Mouse (Mus musculus) C2C12 (cell line): ENCODE measurements around the gene Rpl26. TPM values are rescaled to one million over a fixed set of nuclear protein-coding genes. Genes with fewer than 3 reads are reported as not detected.

Experiments used
- H3K27me3 ChIP-seq: one replicate; pipeline ENCODE4 v1.6.1; 2011; ENCODE audit not compliant: control insufficient read depth, insufficient read depth, insufficient read length
- H3K36me3 ChIP-seq: one replicate; pipeline ENCODE4 v1.6.1; 2011; ENCODE audit not compliant: control insufficient read depth, insufficient read depth
- H3K4me3 ChIP-seq: one replicate; pipeline ENCODE4 v1.5.1; 2011; ENCODE audit warnings: mild to moderate bottlenecking, control low read depth; ENCODE audit not compliant: poor library complexity, insufficient read depth, severe bottlenecking
- H3K79me2 ChIP-seq: one replicate; pipeline ENCODE4 v1.6.1; 2011; ENCODE audit not compliant: control insufficient read depth, insufficient read depth
- H3K79me3 ChIP-seq: one replicate; pipeline ENCODE4 v1.6.1; 2011; ENCODE audit warnings: low read depth, control low read depth
- H3ac ChIP-seq: one replicate; pipeline ENCODE3; 2011; ENCODE audit warnings: low read depth; ENCODE audit not compliant: control insufficient read depth, insufficient read length
- CEBPB ChIP-seq: IDR thresholded peaks from one replicate; pipeline ENCODE4 v1.6.1; 2011; ENCODE audit warnings: low read depth, mild to moderate bottlenecking, control low read depth, moderate library complexity
- CTCF ChIP-seq: IDR thresholded peaks from one replicate; pipeline ENCODE4 v1.5.1; 2011; ENCODE audit not compliant: control insufficient read depth, insufficient read depth, insufficient read length
- FOSL1 ChIP-seq: IDR thresholded peaks from one replicate; pipeline ENCODE4 v1.8.0; 2011; ENCODE audit warnings: mild to moderate bottlenecking, low read length; ENCODE audit not compliant: poor library complexity, insufficient read depth, severe bottlenecking
- MAX ChIP-seq: IDR thresholded peaks from one replicate; pipeline ENCODE4 v1.6.1; 2011; ENCODE audit warnings: mild to moderate bottlenecking, control low read depth
- MYOD1 ChIP-seq: IDR thresholded peaks from one replicate; pipeline ENCODE4 v1.6.1; 2011; ENCODE audit warnings: low read depth; ENCODE audit not compliant: control insufficient read depth, insufficient read length
- MYOG ChIP-seq: IDR thresholded peaks from one replicate; pipeline ENCODE4 v1.6.1; 2011; ENCODE audit not compliant: control insufficient read depth, insufficient read length; ENCODE audit errors: extremely low read depth
- USF1 ChIP-seq: IDR thresholded peaks from one replicate; pipeline ENCODE4 v1.6.1; 2011; ENCODE audit warnings: low read depth, mild to moderate bottlenecking, control low read depth, moderate library complexity
- polyA plus RNA-seq: library from polyadenylated mRNA; unstranded; fragments of >200 nt; fragmentation: generic; extraction: Trizol; gene quantifications from one replicate; pipeline ENCODE4 v1.2.1, GENCODE M21; 2012; ENCODE audit warnings: missing spikeins

Rpl26 gene
- polyA plus RNA-seq, 1 experiment, result 625 TPM

DNA sequence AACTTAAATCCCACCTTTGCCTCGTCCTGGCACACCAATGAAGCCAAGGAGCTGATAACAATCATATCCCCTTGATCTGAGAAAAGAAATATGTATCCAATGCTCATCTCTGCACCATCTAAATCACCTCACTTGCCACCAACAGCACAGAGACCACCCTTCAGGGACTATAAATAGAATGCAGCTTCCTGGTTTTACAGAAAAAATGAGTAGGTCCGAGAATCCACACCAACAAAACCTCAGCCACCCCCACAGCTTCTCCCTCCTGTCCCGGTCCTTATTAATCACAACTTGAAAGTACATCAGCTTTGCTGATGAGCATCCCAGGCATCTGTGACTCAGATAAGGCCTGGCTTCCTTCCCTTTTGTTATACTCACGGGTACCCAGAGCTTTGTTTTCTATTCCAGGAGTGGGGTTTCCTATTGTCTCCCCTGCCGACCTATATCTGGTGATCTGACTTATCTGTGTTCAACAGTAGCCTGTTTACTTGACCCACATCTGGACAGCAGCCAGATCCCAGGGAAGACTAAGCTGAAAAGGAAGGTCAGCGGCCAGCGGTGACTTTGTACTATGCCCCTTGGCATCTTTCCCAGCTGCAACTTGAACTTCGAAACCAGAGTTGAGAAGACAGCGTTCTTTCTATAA, 36.7 kb upstream of the Rpl26 start:
- Histone ChIP-seq H3ac (no peak overlapping the region), H3K4me3 (no peak overlapping the region), H3K27me3 (no peaks in the 10 kb centered on the region), H3K79me2 (no peaks in the 10 kb centered on the region), H3K79me3 (no peaks in the 10 kb centered on the region), H3K36me3 (no peaks in the 10 kb centered on the region)
- TF ChIP-seq CEBPB (no peak), MAX (no peak), CTCF (no peak), MYOD1 (no peak), MYOG (no peak), FOSL1 (no peak), USF1 (no peak)

DNA sequence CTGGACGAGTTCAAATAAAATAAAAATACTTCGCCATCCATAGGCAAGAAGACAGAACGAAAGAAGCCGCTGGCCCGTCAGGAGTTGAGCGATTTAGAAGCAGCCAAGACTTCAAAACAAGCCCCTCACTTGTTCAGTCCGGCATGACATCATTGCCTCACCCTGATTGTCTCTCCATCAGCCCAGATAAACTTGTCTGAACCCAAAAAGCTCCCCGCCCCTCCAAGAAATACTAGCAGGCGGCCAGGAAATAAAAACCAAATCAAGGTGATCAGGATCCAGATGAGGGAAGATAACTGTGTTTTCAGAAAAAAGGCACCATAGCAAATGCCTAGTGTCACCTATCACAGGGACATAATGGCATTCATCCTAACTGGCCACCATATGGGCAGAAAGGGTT, 30.1 kb upstream of the Rpl26 start:
- no peaks in the 10 kb centered on the region for H3K27me3 ChIP-seq
- H3K79me3 ChIP-seq, result no peaks in the 10 kb centered on the region
- H3K4me3 ChIP-seq, result no peak overlapping the region
- H3K79me2 ChIP-seq, result no peaks in the 10 kb centered on the region
- TF ChIP-seq USF1 (no peak), MAX (no peak), MYOG (no peak), CEBPB (no peak), MYOD1 (no peak), CTCF (no peak), FOSL1 (no peak)
- no peaks in the 10 kb centered on the region for H3K36me3 ChIP-seq
- no peak overlapping the region for H3ac ChIP-seq

DNA sequence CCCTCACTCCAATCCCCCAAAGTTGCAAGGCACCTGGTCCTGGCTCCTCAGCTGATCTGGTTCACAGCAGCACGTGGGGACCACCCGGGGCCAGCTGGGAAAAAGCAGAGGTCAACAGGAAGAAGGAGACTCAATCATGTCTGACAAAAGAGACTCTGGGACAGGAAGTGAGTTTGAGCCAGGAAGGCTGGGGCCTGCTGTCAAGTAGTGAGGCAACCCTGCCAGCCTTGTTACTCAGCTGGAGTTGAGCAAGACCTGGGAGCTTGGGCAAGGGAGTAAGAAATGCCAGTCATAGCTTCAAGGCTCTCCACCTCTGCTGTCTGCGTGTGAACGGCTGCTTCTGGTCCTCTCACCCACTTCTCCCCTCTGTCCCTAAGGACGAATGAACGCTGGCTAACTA, 29.6 kb upstream of the Rpl26 start, which contains the start of gene Ndel1:
TSS of gene Ndel1 (minus strand) at position 111 of the 400 bp plus-strand sequence.
- no peaks in the 10 kb centered on the region for H3K36me3 ChIP-seq
- no peak within 1 kb of the TSS for H3ac ChIP-seq
- no peak within 1 kb of the TSS for H3K4me3 ChIP-seq
- peak; percentile 89 for TF ChIP-seq CEBPB
- TF ChIP-seq MYOD1, result no peak
- H3K79me2 ChIP-seq, result no peaks in the 10 kb centered on the region
- H3K79me3 ChIP-seq, result no peaks in the 10 kb centered on the region
- H3K27me3 ChIP-seq, result no peaks in the 10 kb centered on the region

DNA sequence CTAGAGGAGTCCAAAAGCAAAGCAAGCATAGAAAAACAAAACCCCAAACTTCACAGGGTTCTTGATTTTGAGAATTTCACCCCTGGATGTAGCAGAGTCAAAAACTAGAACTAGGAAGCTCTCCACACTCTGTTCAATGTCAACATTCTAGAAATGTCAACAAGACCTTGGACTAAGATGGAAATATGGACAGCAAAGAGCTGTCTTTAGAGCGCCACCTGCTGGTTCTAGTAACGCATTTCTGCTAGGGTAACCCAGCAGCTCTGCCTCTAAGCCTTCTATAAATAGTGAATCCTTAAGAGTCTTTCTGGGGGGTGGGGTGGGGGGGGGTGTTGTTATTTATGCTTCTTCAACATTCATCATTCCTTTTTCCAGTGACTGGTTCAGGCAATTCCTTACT, 26.5 kb upstream of the Rpl26 start:
- Histone ChIP-seq H3ac (no peak overlapping the region), H3K4me3 (no peak overlapping the region), H3K79me2 (no peaks in the 10 kb centered on the region), H3K36me3 (no peaks in the 10 kb centered on the region), H3K27me3 (no peaks in the 10 kb centered on the region), H3K79me3 (no peaks in the 10 kb centered on the region)
- TF ChIP-seq USF1, result no peak
- no peak for TF ChIP-seq MYOG
- TF ChIP-seq CEBPB, result no peak
- TF ChIP-seq CTCF, result no peak
- no peak for TF ChIP-seq MYOD1
- TF ChIP-seq FOSL1, result no peak
- no peak for TF ChIP-seq MAX

DNA sequence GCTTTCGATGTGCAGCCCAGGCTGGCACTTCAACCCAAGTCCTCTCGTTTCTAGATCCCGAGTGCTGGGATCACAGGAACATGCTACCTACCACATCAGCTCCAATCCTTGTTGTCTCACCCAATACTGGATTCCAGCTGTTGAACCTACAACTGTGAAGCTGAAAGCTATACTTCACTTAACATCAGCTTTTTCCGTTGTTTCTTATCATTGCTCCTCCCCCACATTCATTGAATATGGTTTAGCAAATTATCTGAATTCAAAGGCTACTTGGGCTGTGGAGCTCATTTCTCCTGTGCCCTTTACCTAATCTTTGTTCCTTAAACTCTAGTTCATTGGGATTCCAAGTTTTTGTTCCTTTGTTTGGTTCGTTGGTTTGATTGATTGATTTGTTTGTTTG, 22.6 kb upstream of the Rpl26 start:
- H3ac ChIP-seq, result no peak overlapping the region
- TF ChIP-seq CTCF, result no peak
- no peak for TF ChIP-seq FOSL1
- no peak for TF ChIP-seq MYOG
- no peak for TF ChIP-seq USF1
- TF ChIP-seq MYOD1, result no peak
- TF ChIP-seq CEBPB, result no peak
- no peak for TF ChIP-seq MAX
- H3K36me3 ChIP-seq, result no peaks in the 10 kb centered on the region
- H3K79me2 ChIP-seq, result no peaks in the 10 kb centered on the region
- H3K27me3 ChIP-seq, result peaks cover 3% of the 10 kb centered on the region
- no peak overlapping the region for H3K4me3 ChIP-seq
- H3K79me3 ChIP-seq, result no peaks in the 10 kb centered on the region

DNA sequence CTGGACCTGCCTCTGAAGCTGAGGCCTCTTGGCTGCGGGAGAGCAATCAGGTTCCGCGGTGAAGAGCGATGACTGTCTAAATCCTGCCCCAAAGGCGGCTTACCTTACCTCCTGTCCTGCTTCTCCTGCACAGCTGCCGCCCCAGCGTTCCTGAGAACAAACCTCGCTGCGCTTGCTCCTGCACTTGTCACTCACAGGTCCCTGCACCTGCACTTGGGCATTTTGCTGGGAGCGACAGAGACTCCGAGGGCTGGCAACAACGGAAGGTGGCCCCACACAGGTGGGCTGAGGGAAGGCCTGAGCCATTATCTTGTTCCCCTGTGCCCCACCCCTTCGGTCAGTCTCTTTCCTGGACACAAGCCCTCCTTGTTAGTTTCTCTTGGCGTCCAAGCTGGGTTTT, 19.3 kb upstream of the Rpl26 start:
- Histone ChIP-seq H3K36me3 (no peaks in the 10 kb centered on the region), H3K79me3 (no peaks in the 10 kb centered on the region), H3K79me2 (no peaks in the 10 kb centered on the region), H3K27me3 (peaks cover 3% of the 10 kb centered on the region), H3ac (no peak overlapping the region), H3K4me3 (no peak overlapping the region)
- TF ChIP-seq MAX (no peak), FOSL1 (no peak), MYOG (no peak), CEBPB (no peak), CTCF (no peak), USF1 (no peak), MYOD1 (no peak)
